Mouse (Mus musculus): Measurements from ENCODE around the gene Gm17455.

The Gm17455 gene

DNA sequence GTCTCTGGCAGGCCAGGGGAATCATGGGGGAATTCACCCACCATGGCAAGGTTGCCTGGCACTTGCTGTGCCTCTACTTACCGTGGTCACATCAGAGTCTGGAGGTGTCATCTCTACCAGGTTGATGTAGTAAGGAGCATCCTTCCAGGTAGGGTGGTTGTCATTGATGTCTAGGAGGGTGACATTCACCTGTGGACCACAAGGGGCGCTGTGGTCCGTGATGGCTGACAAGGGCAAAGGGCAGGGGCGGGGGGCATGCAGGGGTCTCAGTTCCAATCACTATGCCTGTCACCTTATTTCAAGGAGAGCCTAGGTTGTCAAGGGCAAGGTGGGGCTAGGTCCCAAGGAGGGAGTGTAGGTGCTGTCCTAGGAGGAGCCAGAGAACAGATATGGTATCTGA is 20.1 kb downstream of the Gm17455 start:
- DNase-seq (ENCODE audit: low spot score in 2 of 2): no peak

DNA sequence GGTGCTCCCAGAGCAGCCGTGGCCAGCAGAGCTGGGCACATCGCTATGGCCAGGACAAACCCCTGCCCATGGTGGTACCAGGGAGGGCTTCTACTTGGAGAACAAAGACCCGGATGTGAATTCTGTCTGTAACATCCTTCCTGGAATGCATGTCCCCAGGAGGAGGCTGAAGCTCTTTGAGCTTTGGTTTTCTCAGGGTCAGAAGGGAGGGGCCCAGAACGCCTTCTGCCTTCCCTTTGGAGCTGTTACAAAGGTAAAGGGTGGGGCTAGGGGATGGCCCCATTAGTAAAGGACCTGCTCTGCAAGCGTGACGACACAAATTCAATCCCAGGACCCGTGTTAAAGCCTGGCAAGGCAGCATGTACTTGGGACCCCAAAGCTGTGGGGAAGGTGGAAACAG is 23.2 kb downstream of the Gm17455 start:
- no peak for DNase-seq (ENCODE audit: low spot score in 2 of 2)

DNA sequence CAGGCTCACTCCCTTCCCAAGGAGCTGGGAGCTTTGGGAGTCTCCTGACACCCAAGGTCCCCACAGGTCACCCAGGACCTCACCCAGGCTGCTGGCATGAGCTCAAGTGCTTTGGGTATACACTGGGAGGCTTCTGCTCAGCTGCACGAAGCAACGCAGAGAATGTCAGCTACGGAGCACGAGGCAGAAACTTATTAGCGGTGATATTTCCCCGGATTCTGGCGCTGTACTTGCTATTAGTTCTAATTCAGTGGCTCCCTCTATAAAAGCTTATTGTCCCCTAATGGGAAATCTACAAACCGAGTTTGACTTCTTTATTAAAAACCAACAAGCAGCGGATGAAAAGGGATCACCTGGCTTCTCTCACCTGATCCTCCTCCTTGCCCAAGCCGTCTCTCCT is 30.5 kb downstream of the Gm17455 start:
- DNase-seq (ENCODE audit: low spot score in 2 of 2): no peak

DNA sequence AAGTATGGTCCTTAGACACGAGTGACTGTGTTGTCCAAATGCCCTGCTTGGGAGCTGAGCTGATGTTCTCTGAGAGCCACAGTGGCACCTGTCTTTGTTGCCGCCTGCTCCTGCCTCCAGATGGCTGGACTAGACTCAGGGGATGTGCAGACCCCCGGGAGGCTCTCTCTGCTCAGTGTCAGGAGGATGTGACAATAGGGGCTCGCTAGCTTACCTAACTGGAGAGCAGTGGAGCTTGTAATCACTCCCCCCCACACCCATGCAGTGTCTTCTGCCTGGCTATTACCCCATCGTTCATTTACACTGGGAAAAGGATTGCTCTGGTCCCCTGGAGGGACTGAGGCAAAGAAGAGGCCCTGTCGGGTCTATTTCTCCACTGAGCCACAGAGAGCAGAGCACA is 31.1 kb downstream of the Gm17455 start:
- DNase-seq (ENCODE audit: low spot score in 2 of 2): no peak

DNA sequence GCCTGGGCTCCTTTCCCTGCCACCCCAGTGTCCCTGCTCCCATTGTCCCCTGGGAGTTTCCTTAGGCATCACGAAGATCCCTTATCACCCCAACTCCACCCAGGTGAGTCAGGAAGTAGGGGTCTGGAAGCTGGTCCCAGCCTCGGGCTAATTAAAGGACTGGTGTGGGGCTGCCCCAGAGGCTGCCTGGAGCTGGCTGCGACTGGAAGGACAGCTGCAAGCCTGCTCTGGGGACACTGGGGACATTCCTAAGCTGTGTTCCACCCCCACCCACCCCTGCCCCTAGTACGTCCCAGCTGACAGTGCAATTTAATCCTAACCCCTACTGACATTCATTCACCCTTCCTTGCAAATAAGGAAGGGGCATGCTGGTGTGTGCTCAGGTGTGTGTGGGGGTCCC is 33.2 kb downstream of the Gm17455 start:
- DNase-seq (ENCODE audit: low spot score in 2 of 2): no peak

DNA sequence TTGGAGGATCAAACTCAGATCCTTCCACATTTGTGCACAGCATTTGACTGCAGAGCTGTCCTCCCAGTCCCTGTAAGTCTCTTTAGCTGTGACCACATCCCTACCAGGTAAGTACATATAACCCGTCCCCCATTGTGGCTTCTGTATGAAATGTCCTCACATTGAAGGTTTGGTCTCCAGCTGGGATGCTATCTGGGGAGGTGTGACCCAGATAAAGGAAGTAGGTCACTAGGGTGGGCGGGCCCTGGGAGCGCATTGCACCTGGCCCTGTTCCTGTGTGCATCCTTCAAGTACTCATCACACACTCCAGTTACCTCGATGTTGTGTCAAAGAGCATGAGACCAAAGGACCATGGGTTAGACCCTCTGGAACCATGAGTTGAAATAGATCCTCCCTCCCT is 42.8 kb downstream of the Gm17455 start:
- DNase-seq (ENCODE audit: low spot score in 2 of 2): no peak

DNA sequence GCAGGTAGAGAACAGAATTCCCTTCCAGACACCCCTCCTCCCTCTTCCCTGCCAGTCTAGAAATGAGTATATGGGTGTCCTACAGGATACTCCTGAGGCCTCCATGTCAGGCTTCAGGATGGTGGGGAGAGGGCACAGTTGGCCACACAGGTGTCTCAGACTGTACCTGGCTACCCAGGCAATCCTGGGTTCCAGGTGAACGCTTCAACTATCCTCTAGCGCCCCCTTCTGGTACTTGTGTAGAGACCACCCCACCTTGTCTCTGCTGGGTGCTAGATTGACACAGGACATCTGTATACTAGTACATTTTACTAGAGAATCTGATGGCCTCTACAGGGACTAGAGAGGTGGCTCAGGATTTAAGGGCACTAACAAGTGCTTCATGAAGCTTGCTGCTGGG is 43.6 kb downstream of the Gm17455 start:
- no peak for DNase-seq (ENCODE audit: low spot score in 2 of 2)

DNA sequence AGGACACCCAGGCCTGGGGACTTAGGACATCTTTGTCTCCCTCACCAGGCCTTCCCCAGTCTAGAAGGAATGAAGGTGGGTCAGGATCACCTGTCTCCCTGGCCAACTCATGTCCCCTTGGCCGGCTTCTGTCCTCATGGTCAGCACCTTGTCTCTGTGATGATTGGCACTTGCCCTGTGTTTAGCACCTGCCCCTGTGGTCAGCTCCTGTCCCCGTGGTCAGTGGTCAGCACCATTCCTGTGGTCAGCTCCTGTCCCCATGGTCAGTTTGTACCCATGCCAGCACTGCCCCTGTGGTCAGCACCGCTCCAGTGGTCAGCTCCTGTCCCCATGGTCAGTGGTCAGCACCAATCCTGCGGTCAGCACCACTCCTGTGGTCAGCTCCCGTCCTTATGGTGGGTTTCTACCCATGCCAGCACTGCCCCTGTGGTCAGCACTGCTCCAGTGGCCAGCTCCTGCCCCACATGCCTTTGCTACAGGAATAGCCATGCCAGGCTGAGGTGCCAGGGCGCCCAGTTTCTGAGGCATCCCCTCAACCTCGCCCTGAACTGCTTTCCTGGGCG is 45.6 kb downstream of the Gm17455 start:
- no peak for DNase-seq (ENCODE audit: low spot score in 2 of 2)

DNA sequence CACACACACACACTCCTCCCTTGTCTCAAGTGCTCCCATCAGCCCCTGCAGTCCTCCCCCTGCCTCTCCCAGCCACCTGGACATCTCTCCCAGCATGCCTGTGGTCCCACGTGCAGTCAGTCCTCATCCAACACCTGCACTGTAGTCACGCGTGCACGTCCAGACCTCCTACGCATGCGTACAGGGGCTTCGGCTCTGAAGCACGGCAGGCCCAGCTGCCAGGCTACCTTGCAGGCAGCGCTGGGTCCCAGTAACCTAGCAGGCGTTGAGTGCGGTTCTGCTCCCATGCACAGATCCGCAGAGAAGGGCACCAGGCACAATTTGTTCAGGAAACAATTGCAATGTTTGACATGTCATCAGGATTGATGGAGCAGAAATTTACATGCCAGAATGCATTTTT is 47.7 kb downstream of the Gm17455 start:
- no peak for DNase-seq (ENCODE audit: low spot score in 2 of 2)

Data from urinary bladder, postnatal 36 days (tissue).